15 mouse cellular contexts compared by ENCODE assay signal in the genomic region with DNA sequence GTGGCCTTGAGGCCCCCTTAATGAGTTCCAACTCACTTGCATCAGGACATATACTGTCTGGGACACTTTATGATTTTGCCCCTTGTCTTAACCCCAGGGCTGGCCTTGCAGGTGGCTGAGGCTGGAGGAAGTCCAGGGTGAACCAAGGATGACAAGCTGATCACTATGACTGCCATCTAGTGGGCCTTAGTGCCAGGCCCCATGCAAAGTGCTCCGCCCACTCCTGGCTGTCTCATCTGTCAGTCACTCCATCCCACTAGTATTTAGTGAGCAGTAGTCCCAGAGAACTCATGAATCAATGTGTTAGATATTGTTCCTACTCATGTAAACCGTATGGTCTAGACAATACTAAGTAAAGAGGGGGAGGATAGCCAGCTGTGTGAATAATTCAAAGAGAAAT.
A peak's percentile ranks its signal among the peaks of the same experiment; 100 is the strongest.
DNase-seq lines count a peak whose midpoint lies in the region; ATAC-seq and TF ChIP-seq lines count a peak whose summit lies in the region.
"Had no signal": no experiment of that assay in that cellular context is flagged by ENCODE, and none has a peak within 500 bp of the region (broad histone marks: within the 10 kb centered on the region; RNA-seq: fewer than 3 reads in every experiment).

No protein-coding gene starts in this region.

- H3K27ac ChIP-seq in left cerebral cortex, adult 2 months, result no peak overlapping the region
- H3K27ac ChIP-seq in cortical plate, adult 2 months (ENCODE audit: insufficient read depth, low read length), result no peak overlapping the region
- H3K27ac ChIP-seq: embryonic facial prominence, embryonic 12.5 days; heart, embryonic 10.5 days; limb, embryonic 10.5 days; midbrain, embryonic 12.5 days had no signal

- ATAC-seq in frontal cortex, adult (ENCODE audit: low TSS enrichment), result peak; percentile 48; the same call in 1 of the 2 replicates
- no peak for ATAC-seq in activated CD4-positive, CD25-positive, alpha-beta regulatory T cell, adult 4 months
- ATAC-seq in granulocyte monocyte progenitor cell, adult 5-6 weeks (replicated peaks; ENCODE audit: poor library complexity, severe bottlenecking), result no peak

- H3K4me1 ChIP-seq in cortical plate, adult 2 months (ENCODE audit: control insufficient read depth, insufficient read depth, low read length), result peaks cover 5% of the 10 kb centered on the region
- H3K4me1 ChIP-seq: embryonic facial prominence, embryonic 12.5 days; limb, embryonic 10.5 days had no signal

- DNase-seq in frontal cortex, adult 2 months (ENCODE audit: extremely low spot score in 1 of 2, low spot score in 1 of 2), result no peak
- no peak for DNase-seq in left cerebral cortex, adult 2 months (ENCODE audit: extremely low spot score in 1 of 2, low spot score in 2 of 2)
- DNase-seq in left cerebral cortex, adult 11 months (ENCODE audit: low spot score), result no peak
- DNase-seq in brain, embryonic 14.5 days (ENCODE audit: low read depth), result no peak
- DNase-seq: kidney, adult 8-10 months; lung, adult 2 months; spleen, adult 18-20 months had no signal

- no peak for TF ChIP-seq POLR2A in brain, embryonic 14.5 days (IDR thresholded peaks at IDR 0.05; ENCODE audit: borderline replicate concordance, extremely low read depth, insufficient read depth, insufficient read length, poor library complexity, severe bottlenecking)
- TF ChIP-seq POLR2A in cortical plate, adult 2 months (IDR thresholded peaks at IDR 0.05; ENCODE audit: extremely low read depth, insufficient read depth, low read length), result no peak

- intact Hi-C loops in left cerebral cortex, adult 2 months (cut with DNase I), result no loop called here

- peak; percentile 41 for TF ChIP-seq CTCF in left cerebral cortex, adult 2 months (IDR thresholded peaks at IDR 0.05)
- peak; percentile 27; the same call in 1 of the 2 replicates for TF ChIP-seq CTCF in brain, embryonic 14.5 days (IDR thresholded peaks at IDR 0.05; ENCODE audit: borderline replicate concordance, extremely low read depth, insufficient read depth, insufficient read length)
- TF ChIP-seq CTCF in cortical plate, adult 2 months (IDR thresholded peaks at IDR 0.05; ENCODE audit: extremely low read depth, insufficient read depth, low read length), result peak; percentile 28; the same call in 1 of the 2 replicates

- no peak overlapping the region for H3K4me3 ChIP-seq in left cerebral cortex, adult 2 months
- no peak overlapping the region for H3K4me3 ChIP-seq in cortical plate, adult 2 months (ENCODE audit: insufficient read depth, low read length)
- H3K4me3 ChIP-seq: embryonic facial prominence, embryonic 12.5 days; heart, embryonic 10.5 days; limb, embryonic 10.5 days; midbrain, embryonic 12.5 days had no signal
